Comparison of ENCODE assay signal across 8 mouse cellular contexts in the genomic region with DNA sequence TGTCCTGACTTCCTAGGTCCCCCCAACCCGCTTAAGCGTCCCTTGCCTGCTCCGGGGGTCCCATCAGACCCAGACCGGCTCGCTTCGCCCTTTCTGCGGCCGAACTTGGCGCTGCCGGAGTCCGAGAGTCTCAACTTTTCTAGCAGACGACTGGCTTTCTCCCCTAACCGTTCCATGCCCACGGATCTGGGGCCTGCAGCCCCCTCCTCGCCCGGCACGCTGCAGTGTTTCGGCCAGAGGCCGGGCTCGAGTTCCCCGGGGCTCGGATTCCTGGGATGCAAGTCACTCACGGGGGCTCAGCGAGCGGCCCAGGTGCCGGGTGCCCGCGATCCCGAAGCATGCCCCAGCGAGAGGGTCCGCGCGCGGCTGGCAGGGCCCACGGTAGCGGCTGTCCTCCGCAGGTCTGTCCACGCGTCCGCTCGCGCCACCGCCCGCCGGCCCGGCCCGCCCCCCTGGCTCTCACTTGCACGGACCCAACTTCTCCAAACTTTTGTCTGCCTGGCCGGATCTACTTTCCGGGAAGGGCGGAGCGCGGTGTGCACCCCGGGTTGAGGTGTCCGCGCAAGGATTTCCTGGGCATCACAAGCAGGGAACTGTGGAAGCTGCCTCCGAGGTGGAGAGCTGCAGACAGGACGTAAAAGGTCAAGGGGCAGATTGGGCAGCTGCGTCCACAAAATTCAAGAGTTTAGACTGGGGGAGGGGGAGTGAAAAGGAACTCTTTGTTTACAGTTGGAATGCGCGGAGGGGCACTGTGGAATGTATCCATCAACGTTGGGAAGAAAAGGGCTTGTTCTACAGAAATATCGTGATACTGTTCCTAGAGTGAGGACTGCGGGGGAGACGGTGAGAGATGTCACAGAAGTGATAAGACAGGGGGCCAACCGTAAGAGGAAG. TPM values are rescaled to one million over a fixed set of nuclear protein-coding genes. Genes with fewer than 3 reads are reported as not detected.
DNase-seq lines count a peak whose midpoint lies in the region; ATAC-seq lines count a peak whose summit lies in the region.

A gene (minus strand): TSS at position 470 of the 894 bp plus-strand sequence.

- peaks cover 34% of the 10 kb centered on the region for H3K27me3 ChIP-seq in hindbrain, embryonic 15.5 days

- peak within 1 kb of the TSS; percentile 73 for H3K27ac ChIP-seq in hindbrain, embryonic 15.5 days (replicated peaks)

- H3K9me3 ChIP-seq in hindbrain, embryonic 15.5 days = no peaks in the 10 kb centered on the region

- H3K4me3 ChIP-seq in hindbrain, embryonic 15.5 days = peak within 1 kb of the TSS; percentile 51

- H3K4me1 ChIP-seq in hindbrain, embryonic 15.5 days (replicated peaks) = peaks cover 55% of the 10 kb centered on the region

- H3K9ac ChIP-seq in hindbrain, embryonic 15.5 days = peak within 1 kb of the TSS; percentile 49

- intact Hi-C loops in left cerebral cortex, postnatal 10 days (cut with DNase I) = no loop called here

- H3K36me3 ChIP-seq in hindbrain, embryonic 15.5 days = no peaks in the 10 kb centered on the region

- peak; percentile 98 for DNase-seq in R1 (ENCODE audit: low read depth, low spot score)
- DNase-seq in gastrocnemius, adult 8-10 months (ENCODE audit: low spot score in 2 of 2) = peak; percentile 74 to 79
- peak; percentile 71 to 93 for DNase-seq in left cerebral cortex, postnatal 10 days (ENCODE audit: extremely low spot score in 1 of 2, low spot score in 2 of 2)
- DNase-seq in right cerebral cortex, postnatal 10 days (ENCODE audit: low spot score in 2 of 2) = peak; percentile 84
- DNase-seq in urinary bladder, postnatal 25 days (ENCODE audit: low spot score) = peak; percentile 84

- under 1% methylated on average over 59 of the region's 66 CpGs for WGBS in hindbrain, embryonic 15.5 days

- ATAC-seq in common myeloid progenitor, adult 5-6 weeks (replicated peaks; ENCODE audit: low read depth, poor library complexity, severe bottlenecking) = peak; percentile 63
- peak; percentile 78 for ATAC-seq in hindbrain, embryonic 15.5 days (ENCODE audit: low FRiP score, low read depth)
- peak; percentile 82 for ATAC-seq in megakaryocyte, adult 5-6 weeks (ENCODE audit: poor library complexity, severe bottlenecking)

- peak within 1 kb of the TSS; percentile 81 for H3K4me2 ChIP-seq in hindbrain, embryonic 15.5 days

RNA-seq across cellular contexts. Expression of the gene that starts here (rescaled TPM):
- 1.3 and 1.9 TPM in 2 replicates for total RNA-seq in common myeloid progenitor, adult 5-6 weeks (2017)
- 1 to 10 TPM in 2 of 4 experiments, under 1 TPM in 2; 0.87 to 1.8 (median 1.3) TPM for total RNA-seq in gastrocnemius, adult 8-10 months (2022)
- 8.7 and 9.6 TPM in 2 replicates for polyA plus RNA-seq in hindbrain, embryonic 15.5 days (2015; fragmentation: Nextera tagmentation; extraction: Ambion mirVana)
- total RNA-seq in left cerebral cortex, postnatal 10 days (2021) = 1 to 10 TPM; 3.2 to 3.7 TPM
- total RNA-seq in megakaryocyte, adult 5-6 weeks (2015) = 0.11 and 0.54 TPM in 2 replicates
- total RNA-seq in megakaryocyte, adult 5-6 weeks (2017) = 0.57 and 0.73 TPM in 2 replicates

Comparison
In these comparisons a context has a peak if more than half of its experiments do, and no peak if none do; other contexts are left out.
1. Peak in every context shown above with its lines: DNase-seq, ATAC-seq, H3K4me3 ChIP-seq and H3K27ac ChIP-seq.
2. Peak in ATAC-seq in megakaryocyte, adult 5-6 weeks; RNA of the gene not detected or under 1 TPM.